Mouse (Mus musculus): ENCODE measurements around the gene Gnai3. TPM values are rescaled to one million over a fixed set of nuclear protein-coding genes. Genes with fewer than 3 reads are reported as not detected.

Gene Gnai3
- polyA plus RNA-seq (2015; fragmentation: Nextera tagmentation; extraction: Ambion mirVana) = 115 and 125 TPM in 2 replicates

DNA sequence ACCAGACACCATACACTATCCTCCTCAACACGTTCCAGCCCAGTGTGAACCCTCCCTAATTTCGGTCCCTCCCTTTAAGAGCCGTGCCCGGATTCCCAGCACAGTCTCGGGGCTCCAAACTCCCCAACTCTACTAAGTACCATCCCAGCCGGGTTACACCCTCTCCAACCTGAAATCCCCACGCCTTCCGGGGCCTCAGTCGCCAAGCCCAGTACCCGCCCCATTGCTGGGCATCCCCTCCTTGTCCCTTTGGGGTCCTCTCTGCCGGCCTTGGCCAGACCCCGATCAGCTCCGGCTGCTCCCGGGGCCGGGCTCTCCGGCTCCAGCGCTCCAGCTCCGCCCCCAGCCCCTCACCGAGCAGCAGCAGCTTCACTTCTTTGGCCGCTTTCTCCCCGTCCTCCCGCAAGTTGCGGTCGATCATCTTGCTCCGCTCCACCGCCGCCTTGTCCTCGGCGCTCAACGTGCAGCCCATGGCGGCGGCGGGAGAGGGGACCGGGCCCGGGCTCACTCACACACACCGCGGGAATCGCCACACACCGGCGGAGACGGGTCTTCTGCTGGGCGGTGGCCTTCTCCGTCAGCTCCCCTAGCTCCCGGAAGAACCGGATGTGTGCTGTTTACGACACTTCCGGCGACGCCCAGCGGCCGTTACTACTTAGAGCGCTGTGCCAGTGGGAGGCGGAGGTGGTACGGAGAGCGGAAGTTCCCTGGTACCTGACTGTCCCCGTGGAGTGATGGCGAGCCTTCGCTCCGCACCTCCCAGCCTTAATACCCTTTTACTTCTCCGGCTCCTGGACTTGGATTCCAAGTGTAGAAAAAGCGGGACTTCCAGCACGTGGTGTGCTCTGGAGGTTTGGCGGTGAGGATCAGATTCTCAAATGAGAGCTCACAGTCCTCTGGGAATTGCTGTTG lies at the start of gene Gnai3:
TSS of gene Gnai3 (minus strand) at position 613 of the 912 bp plus-strand sequence.
- peak within 1 kb of the TSS; percentile 97 for H3K9ac ChIP-seq (ENCODE audit: low read depth, low read length)
- H3K27ac ChIP-seq (ENCODE audit: low read length) = peak within 1 kb of the TSS; percentile 95
- peaks cover 32% of the 10 kb centered on the region for H3K4me1 ChIP-seq (ENCODE audit: control insufficient read depth, insufficient read depth, low read length)
- WGBS = under 1% methylated on average over 63 of the region's 63 CpGs
- peak; percentile 96 for ATAC-seq
- H3K36me3 ChIP-seq (ENCODE audit: control insufficient read depth, insufficient read depth, low read length) = no peaks in the 10 kb centered on the region
- no peaks in the 10 kb centered on the region for H3K9me3 ChIP-seq (replicated peaks; ENCODE audit: control insufficient read depth, low read length, poor library complexity, severe bottlenecking)
- no peaks in the 10 kb centered on the region for H3K27me3 ChIP-seq (ENCODE audit: control insufficient read depth, insufficient read depth, low read depth, low read length)
- H3K4me3 ChIP-seq (ENCODE audit: low read depth, low read length) = peak within 1 kb of the TSS; percentile 100
- H3K4me2 ChIP-seq (ENCODE audit: low read length) = peak within 1 kb of the TSS; percentile 91

- H3K27me3 ChIP-seq (ENCODE audit: control insufficient read depth, insufficient read depth, low read depth, low read length) = no peaks in the 10 kb centered on the region
- H3K36me3 ChIP-seq (ENCODE audit: control insufficient read depth, insufficient read depth, low read length) = peaks cover 3% of the 10 kb centered on the region
- ATAC-seq = no peak
- H3K9me3 ChIP-seq (replicated peaks; ENCODE audit: control insufficient read depth, low read length, poor library complexity, severe bottlenecking) = no peaks in the 10 kb centered on the region
- H3K27ac ChIP-seq (ENCODE audit: low read length) = no peak overlapping the region
- H3K4me3 ChIP-seq (ENCODE audit: low read depth, low read length) = no peak overlapping the region
- no peak overlapping the region for H3K4me2 ChIP-seq (ENCODE audit: low read length)
- WGBS = 89% methylated on average over 4 of the region's 4 CpGs
- H3K9ac ChIP-seq (ENCODE audit: low read depth, low read length) = no peak overlapping the region
- peaks cover 17% of the 10 kb centered on the region for H3K4me1 ChIP-seq (ENCODE audit: control insufficient read depth, insufficient read depth, low read length)
Measured at GRCm38 (mm10) chr3:108195287-108195686, 49.3 kb upstream of the Gnai3 start.

DNA sequence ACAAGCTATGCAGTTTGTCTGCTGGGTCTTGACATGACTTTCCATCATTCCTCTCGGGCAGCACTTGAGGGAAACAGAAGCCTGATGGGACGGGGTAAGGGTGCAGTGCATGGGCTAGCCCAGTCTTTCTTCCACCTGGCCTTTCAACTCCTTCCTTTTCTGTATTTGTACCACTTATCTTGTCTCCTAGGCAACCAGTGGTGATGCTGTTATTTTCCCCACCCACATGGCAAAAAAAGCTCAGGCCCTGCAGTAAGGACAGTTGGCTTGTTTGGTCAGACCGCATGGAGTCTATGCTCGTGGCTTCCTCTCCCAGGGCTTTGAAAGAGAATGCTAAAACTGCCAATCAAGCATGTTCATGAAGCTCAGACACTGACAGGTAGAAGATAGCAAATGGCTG lies 47.7 kb upstream of the Gnai3 start:
- Histone ChIP-seq H3K4me1 (ENCODE audit: control insufficient read depth, insufficient read depth, low read length) (peaks cover 22% of the 10 kb centered on the region), H3K9ac (ENCODE audit: low read depth, low read length) (no peak overlapping the region), H3K4me3 (ENCODE audit: low read depth, low read length) (no peak overlapping the region), H3K9me3 (replicated peaks; ENCODE audit: control insufficient read depth, low read length, poor library complexity, severe bottlenecking) (no peaks in the 10 kb centered on the region), H3K27ac (ENCODE audit: low read length) (no peak overlapping the region), H3K36me3 (ENCODE audit: control insufficient read depth, insufficient read depth, low read length) (peaks cover 3% of the 10 kb centered on the region), H3K4me2 (ENCODE audit: low read length) (no peak overlapping the region), H3K27me3 (ENCODE audit: control insufficient read depth, insufficient read depth, low read depth, low read length) (no peaks in the 10 kb centered on the region)
- ATAC-seq = no peak
- 76% methylated on average over 4 of the region's 4 CpGs for WGBS

- peaks cover 4% of the 10 kb centered on the region for H3K36me3 ChIP-seq (ENCODE audit: control insufficient read depth, insufficient read depth, low read length)
- no peak overlapping the region for H3K27ac ChIP-seq (ENCODE audit: low read length)
- WGBS = 77% methylated on average over 5 of the region's 5 CpGs
- H3K9me3 ChIP-seq (replicated peaks; ENCODE audit: control insufficient read depth, low read length, poor library complexity, severe bottlenecking) = no peaks in the 10 kb centered on the region
- no peaks in the 10 kb centered on the region for H3K27me3 ChIP-seq (ENCODE audit: control insufficient read depth, insufficient read depth, low read depth, low read length)
- no peak overlapping the region for H3K4me2 ChIP-seq (ENCODE audit: low read length)
- H3K9ac ChIP-seq (ENCODE audit: low read depth, low read length) = no peak overlapping the region
- no peak overlapping the region for H3K4me3 ChIP-seq (ENCODE audit: low read depth, low read length)
- ATAC-seq = no peak
- peaks cover 24% of the 10 kb centered on the region for H3K4me1 ChIP-seq (ENCODE audit: control insufficient read depth, insufficient read depth, low read length)
Measured at GRCm38 (mm10) chr3:108189897-108190296, 44.0 kb upstream of the Gnai3 start.

- Histone ChIP-seq H3K4me2 (ENCODE audit: low read length) (no peak overlapping the region), H3K27ac (ENCODE audit: low read length) (no peak overlapping the region), H3K36me3 (ENCODE audit: control insufficient read depth, insufficient read depth, low read length) (peaks cover 4% of the 10 kb centered on the region), H3K9me3 (replicated peaks; ENCODE audit: control insufficient read depth, low read length, poor library complexity, severe bottlenecking) (no peaks in the 10 kb centered on the region), H3K9ac (ENCODE audit: low read depth, low read length) (no peak overlapping the region), H3K4me1 (ENCODE audit: control insufficient read depth, insufficient read depth, low read length) (peaks cover 24% of the 10 kb centered on the region), H3K4me3 (ENCODE audit: low read depth, low read length) (no peak overlapping the region), H3K27me3 (ENCODE audit: control insufficient read depth, insufficient read depth, low read depth, low read length) (no peaks in the 10 kb centered on the region; the same call in 1 of the 2 replicates)
- ATAC-seq = no peak
- 74% methylated on average over 9 of the region's 9 CpGs for WGBS
Measured at GRCm38 (mm10) chr3:108188716-108189490, 43.0 kb upstream of the Gnai3 start.

GRCm38 (mm10) chr3:108187111-108187795 lies 41.3 kb upstream of the Gnai3 start:
- peak overlapping the region; percentile 89 for H3K4me3 ChIP-seq (ENCODE audit: low read depth, low read length)
- H3K4me2 ChIP-seq (ENCODE audit: low read length) = peak overlapping the region; percentile 88
- 64% methylated on average over 20 of the region's 20 CpGs for WGBS
- no peaks in the 10 kb centered on the region for H3K9me3 ChIP-seq (replicated peaks; ENCODE audit: control insufficient read depth, low read length, poor library complexity, severe bottlenecking)
- H3K27ac ChIP-seq (ENCODE audit: low read length) = no peak overlapping the region
- peaks cover 4% of the 10 kb centered on the region for H3K36me3 ChIP-seq (ENCODE audit: control insufficient read depth, insufficient read depth, low read length)
- H3K27me3 ChIP-seq (ENCODE audit: control insufficient read depth, insufficient read depth, low read depth, low read length) = no peaks in the 10 kb centered on the region; the same call in 1 of the 2 replicates
- peak overlapping the region; percentile 90 for H3K9ac ChIP-seq (ENCODE audit: low read depth, low read length)
- ATAC-seq = peak; percentile 7; the same call in 1 of the 2 replicates
- peaks cover 24% of the 10 kb centered on the region for H3K4me1 ChIP-seq (ENCODE audit: control insufficient read depth, insufficient read depth, low read length)

GRCm38 (mm10) chr3:108186098-108187047 lies 40.4 kb upstream of the Gnai3 start, which contains the start of gene Amigo1:
Gene Amigo1, plus strand, starts transcription at chr3:108186335.
- H3K36me3 ChIP-seq (ENCODE audit: control insufficient read depth, insufficient read depth, low read length) = peaks cover 4% of the 10 kb centered on the region
- H3K27me3 ChIP-seq (ENCODE audit: control insufficient read depth, insufficient read depth, low read depth, low read length) = no peaks in the 10 kb centered on the region; the same call in 1 of the 2 replicates
- peak; percentile 78 for ATAC-seq
- peak within 1 kb of the TSS; percentile 67 for H3K27ac ChIP-seq (ENCODE audit: low read length)
- no peaks in the 10 kb centered on the region for H3K9me3 ChIP-seq (replicated peaks; ENCODE audit: control insufficient read depth, low read length, poor library complexity, severe bottlenecking)
- peak within 1 kb of the TSS; percentile 90 for H3K9ac ChIP-seq (ENCODE audit: low read depth, low read length)
- 2% methylated on average over 50 of the region's 100 CpGs for WGBS
- peak within 1 kb of the TSS; percentile 88 for H3K4me2 ChIP-seq (ENCODE audit: low read length)
- H3K4me3 ChIP-seq (ENCODE audit: low read depth, low read length) = peak within 1 kb of the TSS; percentile 89
- peaks cover 24% of the 10 kb centered on the region for H3K4me1 ChIP-seq (ENCODE audit: control insufficient read depth, insufficient read depth, low read length)

Measured in midbrain, embryonic 16.5 days (tissue).